ENCODE assay signal across 11 mouse cellular contexts in genomic region chr4:107817463-107817862, GRCm38 (mm10). TPM values are rescaled to one million over a fixed set of nuclear protein-coding genes. Genes with fewer than 3 reads are reported as not detected.
DNase-seq lines count a peak whose midpoint lies in the region; ATAC-seq and TF ChIP-seq lines count a peak whose summit lies in the region.
"Had no signal": no experiment of that assay in that cellular context is flagged by ENCODE, and none has a peak within 500 bp of the region (broad histone marks: within the 10 kb centered on the region; RNA-seq: fewer than 3 reads in every experiment).

No protein-coding gene starts in this region.

- peak; percentile 76 for DNase-seq in lung, embryonic 14.5 days
- no peak for DNase-seq in lung, postnatal 14 days
- DNase-seq in natural killer cell, adult 2 months (ENCODE audit: low spot score in 2 of 2): no peak
- DNase-seq in adrenal gland, postnatal 10 days: no peak
- DNase-seq in kidney, postnatal 25 days: no peak
- DNase-seq: kidney, adult 8-10 months; liver, postnatal 0 days had no signal

- no peak for TF ChIP-seq CTCF in lung, embryonic 14.5 days (IDR thresholded peaks at IDR 0.05; ENCODE audit: low read depth)

- no peaks in the 10 kb centered on the region for H3K36me3 ChIP-seq in lung, embryonic 14.5 days (ENCODE audit: insufficient read depth)
- peaks cover 8% of the 10 kb centered on the region; the same call in 1 of the 2 replicates for H3K36me3 ChIP-seq in hindbrain, embryonic 12.5 days
- H3K36me3 ChIP-seq in midbrain, embryonic 16.5 days (ENCODE audit: control insufficient read depth, insufficient read depth, low read length): no peaks in the 10 kb centered on the region

- no peaks in the 10 kb centered on the region for H3K9me3 ChIP-seq in lung, embryonic 14.5 days (ENCODE audit: low read depth, low read length)
- H3K9me3 ChIP-seq in hindbrain, embryonic 12.5 days (replicated peaks): no peaks in the 10 kb centered on the region
- no peaks in the 10 kb centered on the region for H3K9me3 ChIP-seq in midbrain, embryonic 16.5 days (replicated peaks; ENCODE audit: control insufficient read depth, low read length, poor library complexity, severe bottlenecking)
- H3K9me3 ChIP-seq: G1E had no signal

- H3K4me3 ChIP-seq in lung, embryonic 14.5 days (ENCODE audit: low read depth, low read length): no peak overlapping the region
- no peak overlapping the region for H3K4me3 ChIP-seq in hindbrain, embryonic 12.5 days
- H3K4me3 ChIP-seq in midbrain, embryonic 16.5 days (ENCODE audit: low read depth, low read length): no peak overlapping the region

- WGBS in lung, embryonic 14.5 days: 29% methylated on average over 6 of the region's 6 CpGs
- WGBS in hindbrain, embryonic 12.5 days: 34% methylated on average over 6 of the region's 6 CpGs
- WGBS in midbrain, embryonic 16.5 days: 30% methylated on average over 6 of the region's 6 CpGs

- H3K9ac ChIP-seq in lung, embryonic 14.5 days: no peak overlapping the region; the same call in 1 of the 2 replicates
- H3K9ac ChIP-seq in hindbrain, embryonic 12.5 days: no peak overlapping the region
- no peak overlapping the region for H3K9ac ChIP-seq in midbrain, embryonic 16.5 days (ENCODE audit: low read depth, low read length)
- H3K9ac ChIP-seq: liver, postnatal 0 days had no signal

- ATAC-seq in lung, embryonic 14.5 days (ENCODE audit: insufficient read depth): peak; percentile 68; the same call in 1 of the 2 replicates
- ATAC-seq in common myeloid progenitor, adult 5-6 weeks (replicated peaks; ENCODE audit: low read depth, poor library complexity, severe bottlenecking): peak; percentile 74
- ATAC-seq in hindbrain, embryonic 12.5 days (ENCODE audit: low FRiP score): peak; percentile 76
- ATAC-seq in midbrain, embryonic 16.5 days: peak; percentile 6; the same call in 1 of the 2 replicates
- ATAC-seq: liver, postnatal 0 days had no signal

- no peak overlapping the region for H3K27ac ChIP-seq in lung, embryonic 14.5 days (ENCODE audit: low read depth)
- H3K27ac ChIP-seq in hindbrain, embryonic 12.5 days: 0 out of 2 replicates have a peak overlapping the region, but pooled peaks have one; percentile 23
- 0 out of 2 replicates have a peak overlapping the region, but pooled peaks have one; percentile 24 for H3K27ac ChIP-seq in midbrain, embryonic 16.5 days (ENCODE audit: low read length)

- no peaks in the 10 kb centered on the region for H3K27me3 ChIP-seq in lung, embryonic 14.5 days (ENCODE audit: insufficient read depth, low read length)
- no peaks in the 10 kb centered on the region for H3K27me3 ChIP-seq in hindbrain, embryonic 12.5 days
- no peaks in the 10 kb centered on the region for H3K27me3 ChIP-seq in midbrain, embryonic 16.5 days (ENCODE audit: control insufficient read depth, insufficient read depth, low read depth, low read length)

- H3K4me1 ChIP-seq in lung, embryonic 14.5 days (ENCODE audit: insufficient read depth): no peaks in the 10 kb centered on the region
- H3K4me1 ChIP-seq in hindbrain, embryonic 12.5 days: peaks cover 75% of the 10 kb centered on the region
- peaks cover 35% of the 10 kb centered on the region for H3K4me1 ChIP-seq in midbrain, embryonic 16.5 days (ENCODE audit: control insufficient read depth, insufficient read depth, low read length)

- no peak overlapping the region for H3K4me2 ChIP-seq in lung, embryonic 14.5 days
- no peak overlapping the region for H3K4me2 ChIP-seq in hindbrain, embryonic 12.5 days (replicated peaks)
- H3K4me2 ChIP-seq in midbrain, embryonic 16.5 days (ENCODE audit: low read length): no peak overlapping the region

RNA-seq across cellular contexts. Expression of gene Lrp8, which starts 15.4 kb away (rescaled TPM):
- polyA plus RNA-seq in lung, embryonic 14.5 days (2014; fragmentation: Nextera tagmentation; extraction: Ambion mirVana): 1.2 and 1.9 TPM in 2 replicates
- 7.4 and 10.4 TPM in 2 replicates for total RNA-seq in common myeloid progenitor, adult 5-6 weeks (2017)
- polyA plus RNA-seq in hindbrain, embryonic 12.5 days (2016; fragmentation: Nextera tagmentation; extraction: Ambion mirVana): 46.7 and 52.6 TPM in 2 replicates
- 44.4 and 56.0 TPM in 2 replicates for polyA plus RNA-seq in midbrain, embryonic 16.5 days (2015; fragmentation: Nextera tagmentation; extraction: Ambion mirVana)
- 1 to 10 TPM; 3.8 to 4.9 TPM for total RNA-seq in adrenal gland, postnatal 10 days (2021)

Comparison
In these comparisons a context has a peak if more than half of its experiments do, and no peak if none do; other contexts are left out.
1. ATAC-seq: peak in every context shown above with its lines; median percentile 76 in hindbrain, embryonic 12.5 days; 74 in common myeloid progenitor, adult 5-6 weeks; 68 in lung, embryonic 14.5 days; 6 in midbrain, embryonic 16.5 days.
2. RNA of gene Lrp8, which starts 15.4 kb away (polyA plus RNA-seq): 46.7 to 52.6 TPM in hindbrain, embryonic 12.5 days and 44.4 to 56.0 TPM in midbrain, embryonic 16.5 days; 1.2 to 1.9 TPM in lung, embryonic 14.5 days; every median in the first group is over 10 times any median in the second.